Mouse (Mus musculus) embryonic fibroblast, embryonic 13.5 days (primary cell): ENCODE results near the gene Tmem175. TPM values are rescaled to one million over a fixed set of nuclear protein-coding genes. Genes with fewer than 3 reads are reported as not detected.

Experiments
- H3K27ac ChIP-seq: 2 replicates; pipeline ENCODE4 v1.5.1; 2012; ENCODE audit warnings: low read length, control low read depth, inconsistent platforms; ENCODE audit not compliant: insufficient read depth
- H3K4me1 ChIP-seq: 2 replicates; pipeline ENCODE4 v1.6.1; 2011; ENCODE audit warnings: low read length; ENCODE audit not compliant: control insufficient read depth, insufficient read depth
- H3K4me3 ChIP-seq: 2 replicates; pipeline ENCODE4 v1.5.1; 2011; ENCODE audit warnings: mild to moderate bottlenecking, control low read depth, low read length; ENCODE audit not compliant: insufficient read depth
- CTCF ChIP-seq: IDR thresholded peaks from 2 replicates; pipeline ENCODE4 v1.5.1; 2011; ENCODE audit warnings: mild to moderate bottlenecking, control low read depth, low read length, moderate library complexity, borderline replicate concordance; ENCODE audit not compliant: insufficient read depth
- POLR2A ChIP-seq: IDR thresholded peaks from 2 replicates; pipeline ENCODE4 v1.6.1; 2011; ENCODE audit warnings: low read depth, mild to moderate bottlenecking, control low read depth, low read length, moderate library complexity
- polyA plus RNA-seq: library from polyadenylated mRNA; stranded (reverse); fragments of >200 nt; gene quantifications from 2 replicates; pipeline ENCODE4 v1.2.4, GENCODE M21; 2011; ENCODE audit warnings: low read depth; ENCODE audit not compliant: missing spikeins, insufficient read length

The Tmem175 gene
- polyA plus RNA-seq, 1 experiment, result 36.3 TPM

DNA sequence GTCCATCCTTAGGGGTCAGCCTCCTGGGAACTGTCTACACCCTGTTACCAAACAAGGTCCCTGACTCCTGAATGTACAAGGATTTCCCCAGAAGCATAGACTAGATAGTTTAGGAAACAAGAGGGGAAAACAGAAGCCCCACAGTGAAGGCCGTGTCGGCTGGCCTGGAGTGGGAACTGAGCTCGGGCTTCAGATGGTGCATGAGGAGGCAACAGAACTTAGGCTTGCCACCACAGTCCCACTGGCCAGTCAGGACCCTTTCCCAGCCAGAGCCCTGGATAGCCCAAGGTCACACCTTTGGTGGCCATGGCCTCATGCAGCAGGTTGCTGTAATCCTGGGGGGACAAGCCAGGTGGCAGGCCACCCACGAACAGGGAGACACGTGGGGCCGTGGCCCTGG, 23.8 kb downstream of the Tmem175 start:
- TF ChIP-seq POLR2A (no peak), CTCF (no peak)
- H3K27ac ChIP-seq, result no peak overlapping the region
- no peak overlapping the region for H3K4me3 ChIP-seq
- no peaks in the 10 kb centered on the region for H3K4me1 ChIP-seq

DNA sequence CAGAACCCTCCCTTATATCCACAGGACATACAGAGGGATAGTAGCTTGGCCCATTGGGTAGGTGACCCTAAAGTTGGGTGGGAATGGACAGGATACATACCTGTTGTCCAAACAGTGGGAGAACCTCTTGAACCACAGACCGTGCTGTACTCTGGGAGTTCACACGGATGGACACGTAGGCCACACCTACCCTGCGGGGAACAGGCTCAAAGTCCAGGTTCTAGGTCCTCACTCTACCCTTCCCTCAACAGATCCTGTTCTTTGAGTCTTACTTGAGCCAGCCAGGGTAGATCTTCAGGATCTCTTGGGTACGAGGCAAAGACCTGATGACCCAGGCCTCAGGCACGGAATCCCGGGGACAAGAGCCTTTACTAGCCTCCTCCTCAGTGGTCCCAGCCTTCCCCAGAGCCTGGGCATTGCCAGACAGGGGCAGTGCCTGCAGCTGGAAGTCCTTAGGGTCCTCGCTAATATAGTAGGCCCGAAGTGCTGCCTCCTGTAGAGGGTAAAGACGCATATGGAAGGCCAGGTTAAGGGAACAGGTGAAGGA, 24.9 kb downstream of the Tmem175 start:
- H3K4me3 ChIP-seq, result no peak overlapping the region

DNA sequence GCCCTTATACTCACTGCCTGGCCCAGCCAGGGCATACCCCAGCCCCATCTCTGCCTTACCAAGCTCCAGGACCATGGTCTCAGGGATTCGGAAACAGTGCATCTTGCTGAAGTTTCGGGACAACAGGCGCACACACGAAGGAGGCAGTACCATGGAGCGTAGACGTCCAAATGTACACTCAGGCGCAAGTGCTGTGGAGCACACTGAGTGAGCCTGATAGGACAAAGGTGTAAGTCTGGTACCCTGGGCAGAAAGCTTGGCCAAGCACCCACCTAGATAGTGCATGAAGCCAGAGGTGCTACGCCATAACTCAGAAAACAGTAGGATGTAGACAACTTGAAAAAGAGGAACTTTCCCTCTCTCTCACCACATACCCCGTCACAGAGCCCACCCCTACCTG, 25.8 kb downstream of the Tmem175 start:
- no peaks in the 10 kb centered on the region for H3K4me1 ChIP-seq

More for the DNA sequence above, 24.9 kb downstream of the Tmem175 start:
- H3K4me1 ChIP-seq, result no peaks in the 10 kb centered on the region
- no peak overlapping the region for H3K27ac ChIP-seq
- TF ChIP-seq CTCF, result no peak
- no peak for TF ChIP-seq POLR2A

DNA sequence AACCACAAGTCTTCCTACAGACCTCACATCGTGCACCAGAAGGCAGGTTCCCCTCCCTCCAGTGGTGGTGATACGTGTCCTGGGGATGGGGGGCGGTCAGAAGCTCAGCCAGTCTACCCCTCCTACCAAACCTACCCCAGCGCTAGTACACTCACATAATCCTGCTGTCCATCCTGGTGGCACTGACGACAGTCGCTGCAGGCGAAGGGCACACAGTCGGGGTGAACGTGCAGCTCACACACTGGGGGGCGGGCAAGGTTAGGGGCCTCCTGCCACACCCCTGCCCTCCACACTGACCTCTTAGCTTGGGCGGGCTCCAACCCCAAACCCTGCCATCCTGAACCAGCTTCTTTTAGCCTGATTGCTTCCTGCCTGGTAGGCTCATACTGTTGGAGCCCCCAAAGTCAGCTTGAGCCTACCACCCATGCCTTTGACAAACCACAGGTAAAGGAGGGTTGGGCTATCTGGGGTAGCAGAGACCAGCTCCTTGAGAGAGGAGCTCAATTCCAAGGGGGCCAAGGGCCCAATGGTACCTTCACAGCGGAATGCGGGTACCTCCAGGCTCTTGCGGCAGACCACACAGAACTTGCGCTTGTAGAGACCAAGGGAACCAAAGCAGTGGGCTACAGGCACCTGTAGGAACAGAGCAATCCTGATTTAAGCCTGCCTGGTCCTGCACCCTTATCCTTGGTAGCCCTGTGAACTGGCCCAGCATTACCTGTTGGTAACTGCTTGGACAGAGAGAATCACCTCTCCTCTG, 26.5 kb downstream of the Tmem175 start:
- Histone ChIP-seq H3K4me3 (no peak overlapping the region), H3K27ac (no peak overlapping the region), H3K4me1 (no peaks in the 10 kb centered on the region)
- TF ChIP-seq CTCF (no peak), POLR2A (no peak)

More for the DNA sequence above, 25.8 kb downstream of the Tmem175 start:
- TF ChIP-seq CTCF (no peak), POLR2A (no peak)
- no peak overlapping the region for H3K27ac ChIP-seq
- H3K4me3 ChIP-seq, result no peak overlapping the region

DNA sequence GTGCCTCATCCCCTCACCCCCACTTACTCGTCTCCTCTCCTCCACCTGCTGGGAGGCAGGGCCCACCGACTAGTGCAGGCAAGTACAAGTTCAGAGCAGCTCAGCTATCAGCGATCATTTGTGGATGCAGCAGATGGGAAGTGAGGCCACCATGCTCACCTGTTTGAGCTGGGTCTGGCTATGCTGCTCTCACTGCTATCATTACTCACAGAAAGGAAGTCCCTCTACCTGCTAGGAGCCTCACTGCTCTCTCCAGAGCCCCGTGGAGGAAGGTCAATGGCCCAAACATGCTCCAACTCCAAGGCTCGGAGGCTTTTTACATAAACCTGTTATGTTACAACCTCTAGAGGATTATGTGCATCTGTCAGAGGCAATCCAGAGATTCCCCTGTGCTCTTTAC, 27.8 kb downstream of the Tmem175 start:
- no peak overlapping the region for H3K27ac ChIP-seq
- no peak overlapping the region for H3K4me3 ChIP-seq
- TF ChIP-seq CTCF, result no peak
- no peak for TF ChIP-seq POLR2A
- no peaks in the 10 kb centered on the region for H3K4me1 ChIP-seq

DNA sequence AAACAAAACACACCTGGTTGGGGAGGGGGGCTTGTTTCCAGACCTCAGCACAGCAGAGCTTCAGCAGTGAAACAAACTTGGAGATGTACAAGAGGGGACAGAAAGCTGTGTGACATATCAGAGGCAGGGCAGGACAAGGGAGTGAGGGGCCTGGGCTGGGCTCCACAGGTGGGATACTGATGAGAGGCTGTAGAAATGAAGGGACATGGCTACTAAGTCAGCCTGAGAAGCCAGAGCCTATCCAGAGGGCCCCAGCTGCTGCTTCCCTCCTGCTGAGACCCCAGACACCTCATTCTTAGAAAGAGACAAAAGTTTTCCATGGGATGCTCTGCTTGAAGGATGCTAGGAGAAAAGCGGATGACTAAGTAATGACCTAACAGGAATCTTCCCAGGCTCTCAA, 29.0 kb downstream of the Tmem175 start:
- no peak overlapping the region for H3K4me3 ChIP-seq
- no peaks in the 10 kb centered on the region for H3K4me1 ChIP-seq
- TF ChIP-seq POLR2A, result no peak
- no peak for TF ChIP-seq CTCF
- H3K27ac ChIP-seq, result no peak overlapping the region

DNA sequence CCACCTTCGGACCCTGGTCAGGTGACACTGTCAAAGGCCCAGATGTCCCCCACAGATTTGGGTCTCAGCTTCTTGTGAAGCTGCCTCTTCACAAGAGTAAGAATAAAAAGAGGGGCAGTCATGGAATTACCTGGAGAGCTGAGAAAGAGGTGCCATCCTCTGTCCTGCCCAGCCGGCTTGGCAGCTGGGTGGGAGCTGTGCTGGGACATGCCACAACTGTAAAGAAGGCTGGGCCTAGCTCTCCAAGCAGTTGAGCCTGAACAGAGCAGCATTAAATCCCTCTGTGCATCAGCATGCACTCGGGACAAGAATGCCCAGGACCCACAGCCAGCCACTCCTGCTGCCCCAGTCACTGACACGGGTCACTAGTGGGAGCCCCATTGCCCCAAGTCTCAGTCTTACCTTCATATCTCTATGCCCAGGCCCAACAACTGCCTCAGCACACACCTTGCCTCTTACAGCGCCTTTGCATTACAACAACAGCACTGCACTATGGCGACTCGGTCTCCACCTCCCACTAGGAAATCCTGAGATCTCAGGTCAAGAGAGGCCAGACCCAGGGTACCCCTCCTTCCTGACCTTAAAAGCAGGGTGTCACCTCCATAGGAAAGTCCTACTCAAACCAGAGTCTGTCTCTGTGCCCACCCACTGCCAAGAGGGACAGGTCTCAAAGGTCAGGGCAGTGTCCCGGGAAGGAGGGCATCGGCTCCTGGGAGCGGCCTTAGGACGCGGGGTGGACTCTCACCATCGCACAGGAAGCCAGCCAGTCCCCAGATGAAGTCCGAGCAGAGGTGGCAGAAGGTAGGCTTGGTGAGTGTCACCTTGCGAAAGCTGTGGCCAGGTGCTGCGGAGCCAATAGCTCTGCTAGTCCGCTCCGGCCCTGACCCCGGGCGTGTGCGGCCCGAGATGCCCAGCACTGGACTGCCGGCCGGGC, 30.4 kb downstream of the Tmem175 start, which contains the start of gene Idua:
TSS of gene Idua (plus strand) at position 634 of the 934 bp plus-strand sequence.
- H3K27ac ChIP-seq, result no peak within 1 kb of the TSS
- no peaks in the 10 kb centered on the region for H3K4me1 ChIP-seq
- no peak for TF ChIP-seq CTCF
- no peak for TF ChIP-seq POLR2A
- H3K4me3 ChIP-seq, result peak within 1 kb of the TSS; percentile 87

DNA sequence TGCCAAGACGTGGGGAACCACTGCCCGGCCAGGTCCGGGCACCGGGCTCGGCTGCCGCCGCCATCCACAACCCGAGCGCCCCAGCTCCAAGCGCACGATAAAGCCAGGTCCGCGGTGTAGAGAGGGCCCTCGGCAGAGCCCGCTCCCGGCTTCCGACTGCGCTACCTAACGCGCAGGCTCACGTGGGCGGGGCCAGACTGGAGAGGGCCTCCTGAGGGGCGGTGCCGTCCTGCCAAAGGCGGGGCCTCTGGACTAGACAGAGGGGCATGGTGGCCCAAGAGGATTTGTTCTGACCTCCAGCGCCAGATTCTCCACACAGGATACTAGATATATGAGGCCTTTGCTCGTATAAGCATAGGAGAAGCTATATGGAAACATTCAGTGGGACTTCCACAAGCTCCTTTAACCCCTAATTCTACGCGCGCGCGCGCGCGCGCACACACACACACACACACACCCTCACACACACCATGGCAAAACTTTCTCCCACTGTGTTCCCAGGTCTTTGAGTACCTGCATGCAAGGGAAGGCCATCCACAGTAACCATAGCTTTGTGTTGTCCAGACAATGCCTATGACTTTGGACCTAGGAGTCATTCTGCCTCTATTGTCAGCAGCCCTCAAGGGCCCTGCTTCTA, 31.2 kb downstream of the Tmem175 start:
- TF ChIP-seq POLR2A (peak; percentile 84), CTCF (no peak)
- Histone ChIP-seq H3K4me3 (peak overlapping the region; percentile 87), H3K27ac (no peak overlapping the region), H3K4me1 (no peaks in the 10 kb centered on the region)

DNA sequence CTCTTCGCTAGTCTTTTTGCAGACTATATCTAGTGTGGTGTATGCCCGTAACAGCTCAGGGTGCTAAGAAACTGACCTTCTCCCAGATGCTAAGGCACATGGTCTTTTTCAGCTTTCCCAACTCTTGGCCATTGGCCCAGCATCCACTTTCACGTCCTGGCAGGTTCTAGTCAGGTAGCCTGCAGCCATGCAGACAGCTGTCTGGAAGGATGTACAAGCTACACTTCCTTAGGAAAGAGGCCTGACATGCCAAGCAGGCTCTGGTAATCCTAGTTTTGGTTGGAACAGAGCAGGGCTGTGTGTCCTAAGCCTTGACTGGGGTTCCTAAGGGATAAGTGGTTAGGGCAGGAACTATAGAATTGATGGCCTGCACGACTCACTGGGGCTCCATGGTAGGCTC, 33.2 kb downstream of the Tmem175 start:
- no peaks in the 10 kb centered on the region for H3K4me1 ChIP-seq
- no peak overlapping the region for H3K4me3 ChIP-seq
- TF ChIP-seq POLR2A (no peak), CTCF (no peak)
- no peak overlapping the region for H3K27ac ChIP-seq
